Mouse (Mus musculus): ENCODE results near the gene D3Ertd751e.

D3Ertd751e gene

DNA sequence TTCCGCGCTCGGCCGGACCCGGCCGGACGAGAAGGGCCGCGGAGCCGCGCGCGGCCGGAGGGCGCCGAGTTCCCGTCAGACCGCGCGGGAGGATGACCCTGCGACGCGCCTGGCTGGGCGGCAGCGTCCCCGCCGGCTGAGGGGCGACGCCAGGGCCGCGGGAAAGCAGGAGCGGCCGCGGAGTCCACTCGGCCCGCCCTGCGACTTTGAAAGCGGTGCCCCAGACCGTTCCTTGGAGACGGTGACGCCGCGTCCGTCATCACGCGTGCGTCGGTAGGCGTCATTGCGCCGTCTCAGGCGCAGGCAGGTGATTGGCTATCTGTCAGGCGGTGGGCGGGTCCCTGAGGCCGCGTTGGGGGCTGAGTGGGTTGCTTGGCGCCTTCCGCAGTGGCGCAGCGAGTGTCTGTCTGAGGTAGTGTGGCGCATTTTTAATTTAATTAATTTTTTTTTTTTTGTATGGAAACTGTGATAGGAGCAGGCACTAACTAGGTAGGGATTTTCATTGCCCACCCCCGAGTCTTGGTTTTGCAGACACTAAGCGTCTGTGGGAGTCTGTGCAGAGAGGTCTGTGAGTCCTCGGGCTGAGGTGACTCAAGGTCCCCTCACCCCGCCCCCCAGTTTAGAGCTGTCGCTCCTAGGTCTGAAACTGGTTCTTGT lies at the start of gene D3Ertd751e, which contains the start of gene Sclt1:
D3Ertd751e (plus strand) TSS at position 334 of the 657 bp plus-strand sequence.
Sclt1 (minus strand) TSS at position 237 of the 657 bp plus-strand sequence.
- DNase-seq: peak; percentile 98

DNA sequence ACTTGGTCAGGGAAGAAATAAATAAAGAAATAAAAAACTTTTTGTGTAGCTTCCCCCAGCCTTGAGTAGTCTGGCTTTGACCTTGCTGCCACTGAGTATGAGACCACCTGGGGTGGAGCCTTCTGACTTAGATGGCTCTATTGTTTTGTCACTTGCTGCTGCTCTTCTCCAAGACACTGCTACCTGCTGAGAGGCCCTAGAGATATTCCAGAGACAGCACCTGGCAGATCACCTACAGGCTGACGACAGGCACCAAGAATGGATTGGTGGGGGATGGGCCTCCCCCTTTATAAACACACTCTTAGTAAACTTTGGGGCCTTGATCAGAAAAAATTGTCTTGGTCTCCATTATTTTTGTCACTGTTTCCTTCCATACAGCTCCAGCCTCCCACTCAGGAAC lies 46.7 kb upstream of the D3Ertd751e start:
- no peak for DNase-seq

DNA sequence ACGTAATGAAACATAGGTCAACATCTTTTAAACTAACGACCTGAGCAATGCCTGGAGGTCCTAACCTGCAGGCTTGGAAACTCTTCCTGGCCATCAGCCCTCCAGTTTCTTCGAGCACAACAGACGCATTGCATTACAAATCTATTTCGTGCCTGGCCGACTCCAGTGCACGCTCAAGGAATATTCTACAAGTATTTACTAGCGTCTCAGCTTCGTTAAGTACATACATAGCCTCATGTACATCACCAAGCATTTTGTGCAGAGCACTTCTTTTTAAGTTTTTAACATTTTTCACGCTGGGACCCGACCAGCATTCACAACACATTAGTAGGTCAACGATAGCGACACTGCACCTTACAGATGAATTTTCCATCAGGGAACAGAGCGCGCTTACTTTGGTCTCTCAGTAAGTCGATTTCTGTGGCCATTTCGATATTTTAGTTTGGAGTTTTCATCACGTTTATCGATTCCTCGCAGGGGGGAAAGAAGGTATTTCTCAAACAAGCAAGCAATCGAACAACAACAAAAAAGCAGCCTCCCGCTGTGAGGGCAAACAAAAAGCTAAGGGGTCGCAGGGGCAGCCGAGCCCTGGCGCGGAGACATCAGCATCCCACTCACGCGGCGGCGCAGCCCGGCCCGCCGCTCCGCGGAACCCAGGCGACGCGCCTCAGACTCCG lies 672 bp upstream of the D3Ertd751e start:
- peak; percentile 14 for DNase-seq

DNA sequence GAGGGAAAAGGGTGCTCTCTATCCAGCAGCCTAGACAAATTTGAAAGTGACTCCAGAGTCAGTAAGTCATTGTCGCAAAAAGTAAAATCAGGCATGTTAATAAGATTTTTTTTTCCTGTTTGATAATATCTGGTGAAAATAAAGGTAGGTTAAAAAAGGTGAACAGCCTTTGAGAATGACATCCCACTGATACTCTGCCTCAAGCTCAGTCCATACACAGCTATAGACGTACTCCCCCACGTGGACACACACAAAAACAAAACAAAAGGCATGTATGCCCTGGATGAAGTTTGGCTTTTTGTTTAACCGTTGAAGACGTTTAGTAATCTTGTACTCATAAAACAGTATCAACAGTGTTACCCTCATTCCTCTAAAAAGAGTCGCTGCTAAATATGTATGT lies 1.0 kb downstream of the D3Ertd751e start:
- DNase-seq: no peak

DNA sequence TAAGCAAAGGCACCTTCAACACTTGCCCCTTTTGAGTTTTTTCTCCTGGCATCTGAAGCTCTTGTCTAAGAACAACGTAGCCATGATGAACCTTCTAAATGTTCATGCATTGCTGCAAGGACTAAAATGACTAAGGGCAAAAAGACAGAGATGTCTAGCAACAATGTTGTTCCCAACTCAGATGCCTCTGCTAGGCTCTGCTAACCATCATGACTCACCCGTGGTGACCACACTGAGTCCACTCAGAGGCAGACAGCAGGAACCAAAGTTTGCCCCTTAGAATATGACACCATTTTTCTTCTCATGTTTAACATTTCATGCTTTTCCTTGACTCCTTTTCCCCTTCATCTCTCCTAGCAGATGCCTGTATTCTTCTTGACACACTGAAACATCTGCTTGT lies 12.1 kb downstream of the D3Ertd751e start:
- DNase-seq: no peak

DNA sequence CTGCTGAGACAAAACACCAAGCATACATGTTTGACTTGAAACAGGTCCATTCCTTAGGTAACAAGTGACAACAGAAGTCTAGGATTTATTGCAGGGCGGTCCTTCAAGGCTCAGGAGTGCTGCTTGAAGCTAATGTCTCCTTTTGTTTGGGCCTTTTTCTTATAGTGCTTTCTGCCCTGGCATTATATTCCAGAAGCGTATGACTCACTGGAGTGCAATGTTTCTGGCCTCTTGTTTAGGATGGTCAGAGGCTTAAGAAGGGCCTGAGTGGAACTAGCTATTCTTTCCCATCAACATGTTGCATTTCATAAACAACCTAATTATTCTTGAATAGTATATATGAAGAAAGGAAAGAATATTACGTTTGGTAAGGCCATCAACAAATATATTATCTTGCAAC lies 19.7 kb downstream of the D3Ertd751e start:
- no peak for DNase-seq

DNA sequence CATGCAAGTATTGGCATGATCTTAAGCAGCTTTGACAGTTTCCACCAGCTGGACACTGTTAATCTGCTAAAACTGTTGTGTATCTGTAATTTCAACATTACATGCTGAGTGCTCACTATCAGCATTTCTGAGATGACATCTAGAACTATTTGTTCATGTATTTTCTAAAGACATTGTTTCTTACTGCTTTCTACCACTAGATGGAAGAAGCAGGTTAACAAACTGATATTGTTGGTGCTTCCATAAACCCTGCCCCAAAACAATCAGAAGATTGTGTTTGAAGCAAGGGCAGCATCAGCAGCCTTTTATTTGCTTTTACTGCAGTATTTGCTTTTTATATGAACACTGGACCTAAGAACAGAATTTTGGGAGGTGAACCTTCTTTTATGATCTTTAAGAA lies 70.0 kb downstream of the D3Ertd751e start:
- no peak for DNase-seq
